Mouse (Mus musculus) heart, postnatal 14 days (tissue): Measurements from ENCODE around the gene Abhd14b. TPM values are rescaled to one million over a fixed set of nuclear protein-coding genes. Genes with fewer than 3 reads are reported as not detected.

Source experiments
- DNase-seq, 2 experiments: peaks; one replicate each; pipeline ENCODE4 v3.0.0; 2021 to 2022
- intact Hi-C: fragments of 180-260 bp; cut with DNase I; formaldehyde crosslinking; loops from one replicate; pipeline ENCODE4 v1.15.1; 2025
- total RNA-seq, 2 experiments: library from RNA; stranded (reverse); gene quantifications; 2 replicates each; pipeline ENCODE4 v1.2.3; 2021

Abhd14b gene
- total RNA-seq, 2 experiments from 2014 or later = 6.8 to 8.9 TPM

DNA sequence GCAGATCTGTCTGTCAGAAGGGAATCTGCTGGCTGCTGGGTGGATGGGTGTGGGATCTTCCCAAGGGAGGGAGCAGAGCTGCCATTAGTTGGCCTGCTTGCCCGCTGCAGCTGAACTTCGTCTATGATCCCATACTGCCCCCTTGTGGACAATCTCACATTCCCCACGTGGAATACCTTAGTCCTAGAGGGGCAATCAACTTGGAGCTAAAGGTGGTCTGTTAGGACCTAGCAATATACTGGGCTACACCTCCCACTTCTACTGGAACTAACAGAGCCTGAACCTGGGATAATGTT lies 25.4 kb upstream of the Abhd14b start:
- peak; percentile 81 to 93 for DNase-seq
- intact Hi-C loops = loop anchor here (1.0 to 2.0 kb wide), 2 partner anchors 71 to 133 kb away; no protein-coding TSS in a partner anchor

DNA sequence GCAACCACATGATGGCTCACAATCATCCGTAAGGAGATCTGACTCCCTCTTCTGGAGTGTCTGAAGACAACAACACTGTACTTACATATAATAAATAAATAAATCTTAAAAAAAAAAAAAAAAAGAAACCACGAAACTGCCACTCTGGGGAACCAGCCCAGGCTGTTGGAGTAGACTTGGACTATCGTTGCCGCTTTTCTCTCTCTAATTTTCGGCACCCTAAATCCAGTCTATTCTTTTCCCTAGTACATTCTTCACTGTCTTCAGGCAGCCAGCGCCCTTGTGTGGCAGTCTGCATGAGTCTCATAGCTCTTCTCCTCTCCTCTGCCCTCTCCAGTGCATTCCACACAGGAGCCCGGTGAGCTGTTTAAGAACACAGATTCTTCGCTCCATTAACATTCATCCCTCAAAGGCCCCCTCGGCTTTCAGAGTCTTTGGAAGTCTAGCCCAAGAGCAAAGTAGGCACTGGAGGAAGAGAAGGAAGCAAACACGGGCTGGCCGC lies 18.5 kb upstream of the Abhd14b start:
- intact Hi-C loops = loop anchor here (2.0 kb wide), 1 partner anchor 46 kb away; the partner anchor contains the start of gene Rrp9
- DNase-seq = no peak

- peak; percentile 93 to 96 for DNase-seq
- intact Hi-C loops = loop anchor here (2.0 kb wide), 1 partner anchor 45 kb away; the partner anchor contains the start of gene Rrp9
Observed at GRCm38 (mm10) chr9:106429221-106430014, 17.8 kb upstream of the Abhd14b start, which contains the start of gene Rpl29. Gene Rpl29, plus strand, starts transcription at chr9:106429454.

GRCm38 (mm10) chr9:106430015-106430264 lies 17.3 kb upstream of the Abhd14b start:
- no peak for DNase-seq
- intact Hi-C loops = no loop called here

- intact Hi-C loops = no loop called here
Observed at GRCm38 (mm10) chr9:106433389-106433788, 13.9 kb upstream of the Abhd14b start.

DNA sequence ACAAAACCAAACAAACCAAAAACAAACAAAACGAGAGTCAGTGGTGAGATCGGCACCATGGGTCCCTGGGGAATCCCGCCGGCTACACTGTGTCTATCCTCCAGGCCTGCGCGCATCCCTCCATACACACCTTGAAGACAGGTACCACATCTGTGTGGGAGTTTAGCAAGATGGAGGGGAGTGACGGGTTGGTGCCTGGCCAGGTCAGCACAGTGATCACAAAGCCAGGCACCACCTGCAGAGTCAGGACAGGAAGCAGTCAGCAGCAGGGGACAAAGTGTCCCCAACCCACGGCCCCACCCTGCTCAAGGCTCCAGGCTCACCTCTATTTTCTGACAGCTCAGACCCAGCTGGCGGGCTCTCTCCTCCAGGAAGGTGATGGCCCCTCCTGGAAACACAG lies 10.7 kb upstream of the Abhd14b start:
- intact Hi-C loops = no loop called here
- no peak for DNase-seq

More at GRCm38 (mm10) chr9:106433389-106433788, 13.9 kb upstream of the Abhd14b start:
- no peak for DNase-seq

- no peak for DNase-seq
- intact Hi-C loops = no loop called here
Observed at GRCm38 (mm10) chr9:106442680-106443079, 4.6 kb upstream of the Abhd14b start.

- no peak for DNase-seq
- intact Hi-C loops = no loop called here
Observed at GRCm38 (mm10) chr9:106444836-106445235, 2.4 kb upstream of the Abhd14b start.

- no peak for DNase-seq
- intact Hi-C loops = loop anchor here (1.0 kb wide), 1 partner anchor 28 kb away; the partner anchor contains the start of gene Parp3
Observed at GRCm38 (mm10) chr9:106447951-106448350, 692 bp downstream of the Abhd14b start.

- DNase-seq = peak; percentile 80 to 83
Observed at GRCm38 (mm10) chr9:106448498-106449031, 1.3 kb downstream of the Abhd14b start.

DNA sequence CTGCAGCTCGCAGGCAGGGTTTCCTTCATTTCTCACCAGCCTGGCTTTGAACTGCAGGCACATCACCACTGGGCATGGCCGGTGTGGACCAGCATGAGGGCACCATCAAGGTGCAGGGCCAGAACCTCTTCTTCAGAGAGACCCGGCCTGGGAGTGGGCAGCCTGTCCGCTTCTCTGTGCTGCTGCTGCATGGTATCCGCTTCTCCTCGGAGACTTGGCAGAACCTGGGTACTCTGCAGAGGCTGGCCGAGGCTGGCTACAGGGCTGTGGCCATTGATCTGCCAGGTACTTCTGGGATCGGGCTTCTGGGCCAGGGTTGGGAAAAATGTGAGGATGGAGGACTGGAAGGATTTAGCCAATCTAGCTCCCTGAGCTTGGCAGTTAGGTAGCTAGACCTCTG lies 2.7 kb downstream of the Abhd14b start:
- intact Hi-C loops = no loop called here

More at GRCm38 (mm10) chr9:106448498-106449031, 1.3 kb downstream of the Abhd14b start:
- intact Hi-C loops = loop anchor here (1.0 kb wide), 1 partner anchor 28 kb away; the partner anchor contains the start of gene Parp3

GRCm38 (mm10) chr9:106450661-106451060 lies 3.4 kb downstream of the Abhd14b start:
- intact Hi-C loops = no loop called here
- peak; percentile 47 to 51 for DNase-seq

More for the DNA sequence above, 2.7 kb downstream of the Abhd14b start:
- no peak for DNase-seq

DNA sequence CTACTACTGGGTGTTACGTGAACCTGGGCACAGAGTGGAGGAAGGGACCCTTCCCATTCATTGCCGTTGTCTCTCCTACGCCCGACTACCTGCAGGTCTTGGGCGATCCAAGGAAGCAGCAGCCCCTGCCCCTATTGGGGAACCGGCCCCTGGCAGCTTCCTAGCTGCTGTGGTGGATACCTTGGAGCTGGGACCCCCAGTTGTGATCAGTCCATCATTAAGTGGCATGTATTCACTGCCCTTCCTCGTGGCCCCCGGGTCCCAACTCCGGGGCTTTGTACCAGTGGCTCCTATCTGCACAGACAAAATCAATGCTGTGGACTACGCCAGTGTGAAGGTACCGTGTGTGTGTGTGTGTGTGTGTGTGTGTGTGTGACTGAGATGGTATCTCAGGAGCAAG lies 4.0 kb downstream of the Abhd14b start:
- intact Hi-C loops = no loop called here
- no peak for DNase-seq

DNA sequence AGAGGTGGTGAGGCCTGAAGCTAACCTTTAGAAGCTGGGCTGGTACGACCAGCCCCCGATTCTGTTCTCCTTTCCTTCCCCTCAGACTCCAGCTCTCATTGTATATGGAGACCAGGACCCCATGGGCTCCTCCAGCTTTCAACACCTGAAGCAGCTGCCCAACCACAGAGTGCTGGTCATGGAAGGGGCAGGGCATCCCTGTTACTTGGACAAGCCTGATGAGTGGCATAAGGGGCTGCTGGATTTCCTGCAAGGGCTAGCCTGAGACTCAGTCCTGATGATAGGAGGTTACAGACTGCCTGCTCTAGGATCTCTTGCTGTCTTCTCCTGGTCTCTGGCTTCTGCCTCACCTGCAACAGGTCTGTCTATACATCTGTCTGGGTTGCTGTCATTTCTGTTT lies 4.6 kb downstream of the Abhd14b start:
- intact Hi-C loops = no loop called here
- no peak for DNase-seq

- DNase-seq = no peak
- intact Hi-C loops = no loop called here
Observed at GRCm38 (mm10) chr9:106452351-106452750, 5.1 kb downstream of the Abhd14b start.

DNA sequence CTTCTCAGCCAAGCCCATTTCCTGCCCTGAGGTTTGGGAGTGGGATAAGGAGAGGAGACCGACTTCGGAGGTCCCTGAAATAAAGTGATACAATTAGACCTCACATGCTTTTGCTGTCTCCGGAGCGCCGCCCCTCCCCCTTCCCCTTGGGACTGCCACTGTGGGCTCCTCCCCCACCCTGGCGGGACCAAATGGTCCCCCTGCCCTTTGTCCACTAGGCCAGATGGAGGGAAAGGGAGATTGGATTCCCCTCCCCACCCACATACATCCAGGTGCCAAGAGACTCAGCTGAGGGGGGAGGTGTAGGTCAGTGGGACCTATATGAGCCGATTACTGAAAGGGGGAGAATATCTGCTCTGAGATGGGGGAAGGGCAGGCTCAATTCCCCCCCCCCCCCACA lies 5.6 kb downstream of the Abhd14b start:
- DNase-seq = peak; percentile 48 to 51

GRCm38 (mm10) chr9:106453271-106454070 lies 6.2 kb downstream of the Abhd14b start, which contains the start of gene Pcbp4:
Gene Pcbp4, plus strand, starts transcription at chr9:106453291.
- DNase-seq = peak; percentile 74 to 76
- intact Hi-C loops = no loop called here

More for the DNA sequence above, 5.6 kb downstream of the Abhd14b start:
- intact Hi-C loops = no loop called here

- intact Hi-C loops = no loop called here
- DNase-seq = no peak
Observed at GRCm38 (mm10) chr9:106454071-106454761, 7.0 kb downstream of the Abhd14b start.

- no peak for DNase-seq
- intact Hi-C loops = no loop called here
Observed at GRCm38 (mm10) chr9:106454888-106455681, 7.8 kb downstream of the Abhd14b start.
